Mouse (Mus musculus) embryonic fibroblast, embryonic 13.5 days (primary cell): ENCODE measurements around the gene Susd1. TPM values are rescaled to one million over a fixed set of nuclear protein-coding genes. Genes with fewer than 3 reads are reported as not detected.
A peak's percentile ranks its signal among the peaks of the same experiment; 100 is the strongest.

Source experiments
- H3K27ac ChIP-seq: 2 replicates; pipeline ENCODE4 v1.5.1; 2012; ENCODE audit warnings: low read length, control low read depth, inconsistent platforms; ENCODE audit not compliant: insufficient read depth
- H3K4me1 ChIP-seq: 2 replicates; pipeline ENCODE4 v1.6.1; 2011; ENCODE audit warnings: low read length; ENCODE audit not compliant: control insufficient read depth, insufficient read depth
- H3K4me3 ChIP-seq: 2 replicates; pipeline ENCODE4 v1.5.1; 2011; ENCODE audit warnings: mild to moderate bottlenecking, control low read depth, low read length; ENCODE audit not compliant: insufficient read depth
- CTCF ChIP-seq: IDR thresholded peaks from 2 replicates; pipeline ENCODE4 v1.5.1; 2011; ENCODE audit warnings: mild to moderate bottlenecking, control low read depth, low read length, moderate library complexity, borderline replicate concordance; ENCODE audit not compliant: insufficient read depth
- POLR2A ChIP-seq: IDR thresholded peaks from 2 replicates; pipeline ENCODE4 v1.6.1; 2011; ENCODE audit warnings: low read depth, mild to moderate bottlenecking, control low read depth, low read length, moderate library complexity
- polyA plus RNA-seq: library from polyadenylated mRNA; stranded (reverse); fragments of >200 nt; gene quantifications from 2 replicates; pipeline ENCODE4 v1.2.4, GENCODE M21; 2011; ENCODE audit warnings: low read depth; ENCODE audit not compliant: missing spikeins, insufficient read length

The Susd1 gene
- polyA plus RNA-seq, 1 experiment = 2.1 TPM

DNA sequence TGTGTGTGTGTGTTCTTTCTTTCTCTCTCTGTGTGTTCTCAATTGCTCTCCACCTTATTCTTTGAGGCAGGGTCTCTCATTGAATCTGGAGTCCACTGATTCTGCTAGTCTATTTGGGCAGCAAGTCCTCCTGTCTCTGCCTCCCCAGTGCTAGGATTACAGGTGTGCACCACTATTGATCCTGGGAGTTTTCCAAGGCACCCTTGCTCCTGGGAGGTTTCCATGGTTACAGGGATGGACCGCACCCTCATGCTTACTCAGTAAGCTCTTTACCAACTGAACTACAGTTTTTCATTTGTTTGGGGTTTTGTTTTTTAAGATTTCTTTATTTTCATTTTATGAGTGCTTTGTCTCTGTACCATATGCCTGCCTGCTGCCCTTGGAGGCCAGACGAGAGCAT, 68.5 kb downstream of the Susd1 start:
- TF ChIP-seq POLR2A (no peak), CTCF (no peak)
- peaks cover 14% of the 10 kb centered on the region for H3K4me1 ChIP-seq
- no peak overlapping the region for H3K4me3 ChIP-seq

DNA sequence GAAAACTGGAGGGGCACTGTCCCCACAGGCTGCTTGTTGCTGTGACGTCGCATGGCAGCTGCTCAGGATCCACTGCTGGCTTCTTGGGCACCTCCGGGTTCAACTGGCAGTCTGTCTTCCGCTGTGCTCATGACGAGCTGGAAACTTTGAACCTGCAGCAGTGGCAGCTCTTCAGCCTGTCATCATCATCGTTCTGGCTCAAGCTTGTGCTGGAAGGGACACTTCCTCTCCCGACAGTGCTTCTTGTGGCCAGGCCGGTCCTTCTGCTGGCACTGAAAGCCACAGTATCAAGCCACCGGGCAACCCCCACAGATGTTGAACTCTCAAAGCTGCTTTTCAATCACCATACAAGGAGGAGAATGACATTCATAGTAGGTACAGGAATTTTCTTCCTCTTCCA, 70.3 kb downstream of the Susd1 start:
- no peak overlapping the region for H3K27ac ChIP-seq
- H3K4me1 ChIP-seq = peaks cover 12% of the 10 kb centered on the region
- TF ChIP-seq POLR2A (no peak), CTCF (no peak)
- no peak overlapping the region for H3K4me3 ChIP-seq

More for the DNA sequence above, 68.5 kb downstream of the Susd1 start:
- no peak overlapping the region for H3K27ac ChIP-seq

DNA sequence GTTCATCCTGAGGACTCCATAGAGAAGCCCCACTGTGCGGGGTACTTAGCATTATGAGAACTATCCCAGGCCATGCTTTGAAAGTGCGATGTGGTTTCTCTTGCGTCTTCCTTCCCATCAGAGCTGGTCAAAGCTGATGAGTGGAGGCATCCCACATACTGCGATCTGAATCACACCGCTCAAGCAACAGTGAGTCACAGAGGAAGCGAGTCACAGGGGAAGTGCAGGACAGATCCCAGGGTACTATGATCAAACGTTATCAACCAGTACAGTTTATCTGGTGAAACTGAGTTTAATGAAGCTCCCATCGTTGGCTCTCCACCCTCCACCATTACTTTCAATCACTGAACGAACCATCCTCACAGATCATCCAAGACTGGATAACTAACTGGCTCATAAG, 72.2 kb downstream of the Susd1 start:
- TF ChIP-seq POLR2A (no peak), CTCF (no peak)
- H3K4me3 ChIP-seq = no peak overlapping the region
- H3K27ac ChIP-seq = no peak overlapping the region
- H3K4me1 ChIP-seq = peaks cover 12% of the 10 kb centered on the region

DNA sequence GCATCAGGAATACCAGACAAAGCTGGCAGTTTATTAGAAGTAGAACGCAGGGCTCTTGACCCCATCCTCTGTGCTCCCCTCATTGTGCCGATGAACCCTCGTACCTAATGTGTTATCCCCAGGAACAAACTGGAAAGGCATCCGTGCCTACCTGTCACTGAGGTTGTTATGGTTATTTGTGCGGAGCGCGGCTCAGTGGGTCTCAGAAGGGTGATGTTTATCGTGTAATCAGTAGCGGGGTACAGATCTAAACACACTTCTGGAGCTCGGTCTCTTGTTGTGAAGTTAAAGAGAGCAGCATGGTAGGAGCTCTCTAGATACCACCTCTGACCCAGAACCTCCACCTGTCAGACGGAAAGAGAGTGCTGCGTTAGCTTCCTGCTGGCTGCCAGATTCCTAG, 72.9 kb downstream of the Susd1 start:
- Histone ChIP-seq H3K4me3 (no peak overlapping the region), H3K4me1 (peaks cover 12% of the 10 kb centered on the region), H3K27ac (no peak overlapping the region)
- TF ChIP-seq CTCF = no peak
- no peak for TF ChIP-seq POLR2A

DNA sequence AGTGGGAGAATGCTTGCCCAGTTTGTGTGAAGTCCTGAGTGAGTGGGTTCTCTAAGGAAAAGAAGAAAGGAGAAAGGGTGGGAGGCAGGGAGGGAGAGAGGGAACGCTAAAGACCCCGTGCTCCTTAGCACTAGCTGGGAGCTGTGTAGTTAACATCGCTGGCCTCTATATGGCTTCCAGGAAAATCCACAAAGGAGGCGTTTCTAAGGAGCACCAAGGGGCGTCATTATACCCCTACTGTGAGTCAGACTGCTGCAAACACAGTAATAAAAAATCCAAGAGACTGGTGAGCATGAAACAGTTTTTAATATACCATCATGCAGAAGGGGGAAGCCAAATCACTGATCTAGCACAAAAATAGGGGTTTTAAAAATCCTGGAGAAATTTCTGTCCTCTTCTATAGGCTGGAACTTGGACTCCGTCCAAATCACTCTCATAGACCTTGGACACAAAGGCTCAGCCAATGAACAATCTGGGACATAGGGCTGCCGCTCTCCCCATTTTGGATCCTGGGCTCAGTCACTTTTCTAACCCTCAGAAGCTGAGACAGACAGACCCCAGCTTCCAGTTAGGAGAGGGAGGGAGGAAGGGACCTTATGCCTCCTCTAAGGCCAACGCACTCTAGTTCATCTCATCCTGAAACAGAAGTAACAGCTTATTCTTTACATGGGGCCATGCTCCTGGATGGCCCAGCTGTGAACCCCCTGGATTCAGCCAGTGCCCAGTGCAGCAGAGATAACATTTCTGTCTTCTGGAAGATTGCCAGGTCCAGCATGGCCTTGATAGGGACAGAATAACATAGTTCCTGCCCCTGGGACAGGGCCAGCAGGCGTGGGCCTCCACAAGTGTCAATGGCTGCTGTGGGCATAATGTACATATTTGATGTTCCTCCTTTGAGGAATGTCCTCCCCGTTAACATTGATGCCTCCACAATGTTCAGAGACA, 73.9 kb downstream of the Susd1 start:
- Histone ChIP-seq H3K4me1 (peaks cover 12% of the 10 kb centered on the region), H3K27ac (no peak overlapping the region)
- TF ChIP-seq POLR2A = no peak
- TF ChIP-seq CTCF = no peak

DNA sequence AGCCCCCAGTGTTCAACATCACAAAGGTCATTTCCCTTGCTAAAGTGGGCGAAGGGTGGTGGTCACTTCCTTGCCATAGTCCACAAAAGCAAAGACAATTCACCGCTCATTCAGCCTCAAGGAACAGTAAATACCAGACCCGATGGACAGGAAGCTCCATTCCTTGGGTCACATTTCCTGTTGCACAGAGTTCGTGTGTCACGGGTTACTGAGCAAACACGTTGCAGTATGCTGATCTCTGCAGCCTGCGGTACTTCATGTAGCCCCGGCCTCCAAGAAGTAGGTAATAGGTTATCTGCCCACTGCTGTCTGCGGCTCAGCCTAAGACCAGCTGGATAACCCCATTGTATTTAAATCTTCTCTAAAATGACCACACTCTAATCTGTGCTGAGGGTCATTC, 75.4 kb downstream of the Susd1 start:
- TF ChIP-seq CTCF (no peak), POLR2A (no peak)
- Histone ChIP-seq H3K4me3 (no peak overlapping the region), H3K27ac (no peak overlapping the region), H3K4me1 (peaks cover 12% of the 10 kb centered on the region)

More for the DNA sequence above, 73.9 kb downstream of the Susd1 start:
- no peak overlapping the region for H3K4me3 ChIP-seq

GRCm38 (mm10) chr4:59360704-59361103, 77.7 kb downstream of the Susd1 start:
- Histone ChIP-seq H3K27ac (no peak overlapping the region), H3K4me1 (peaks cover 6% of the 10 kb centered on the region), H3K4me3 (no peak overlapping the region)
- TF ChIP-seq POLR2A (no peak), CTCF (peak; percentile 72)

GRCm38 (mm10) chr4:59359921-59360320, 78.5 kb downstream of the Susd1 start:
- peaks cover 4% of the 10 kb centered on the region; the same call in 1 of the 2 replicates for H3K4me1 ChIP-seq
- H3K27ac ChIP-seq = no peak overlapping the region
- TF ChIP-seq CTCF (no peak), POLR2A (no peak)
- H3K4me3 ChIP-seq = no peak overlapping the region

- Histone ChIP-seq H3K4me1 (peaks cover 3% of the 10 kb centered on the region; the same call in 1 of the 2 replicates), H3K4me3 (no peak overlapping the region), H3K27ac (no peak overlapping the region)
- TF ChIP-seq CTCF (no peak), POLR2A (no peak)
These were observed 79.5 kb downstream of the Susd1 start for GRCm38 (mm10) chr4:59358960-59359359.

- no peak overlapping the region for H3K27ac ChIP-seq
- TF ChIP-seq POLR2A = no peak
- TF ChIP-seq CTCF = no peak
- no peak overlapping the region for H3K4me3 ChIP-seq
- no peaks in the 10 kb centered on the region for H3K4me1 ChIP-seq
These were observed 83.0 kb downstream of the Susd1 start for GRCm38 (mm10) chr4:59355421-59355820.
